22 mouse cellular contexts compared by ENCODE assay signal in genomic region chr6:52817203-52817874, GRCm38 (mm10).
DNase-seq lines count a peak whose midpoint lies in the region; ATAC-seq and TF ChIP-seq lines count a peak whose summit lies in the region.
"Had no signal": no experiment of that assay in that cellular context is flagged by ENCODE, and none has a peak within 500 bp of the region (broad histone marks: within the 10 kb centered on the region; RNA-seq: fewer than 3 reads in every experiment).

No protein-coding gene starts in this region.

- no peaks in the 10 kb centered on the region for H3K36me3 ChIP-seq in limb, embryonic 12.5 days
- no peaks in the 10 kb centered on the region for H3K36me3 ChIP-seq in limb, embryonic 10.5 days
- no peaks in the 10 kb centered on the region for H3K36me3 ChIP-seq in myocyte (ENCODE audit: control insufficient read depth, insufficient read depth)
- H3K36me3 ChIP-seq: embryonic facial prominence, embryonic 12.5 days; hindbrain, embryonic 13.5 days; stomach, embryonic 15.5 days had no signal

- H3ac ChIP-seq in myocyte (ENCODE audit: control insufficient read depth, insufficient read length) = no peak overlapping the region

- no peak overlapping the region for H3K4me2 ChIP-seq in limb, embryonic 12.5 days
- H3K4me2 ChIP-seq in myocyte (ENCODE audit: low read depth) = peak overlapping the region; percentile 70
- H3K4me2 ChIP-seq: embryonic facial prominence, embryonic 12.5 days; heart, embryonic 11.5 days; hindbrain, embryonic 13.5 days; midbrain, embryonic 11.5 days; stomach, embryonic 15.5 days had no signal

- H3K9ac ChIP-seq in limb, embryonic 12.5 days (replicated peaks) = no peak overlapping the region
- H3K9ac ChIP-seq: embryonic facial prominence, embryonic 12.5 days; forebrain, postnatal 0 days; hindbrain, embryonic 13.5 days; stomach, embryonic 15.5 days had no signal

- TF ChIP-seq POLR2A in myocyte (IDR thresholded peaks at IDR 0.05; ENCODE audit: insufficient read length, low read depth) = no peak

- peak overlapping the region; percentile 57; the same call in 1 of the 2 replicates for H3K27ac ChIP-seq in limb, embryonic 12.5 days
- no peak overlapping the region for H3K27ac ChIP-seq in limb, embryonic 10.5 days
- H3K27ac ChIP-seq: embryonic facial prominence, embryonic 12.5 days; hindbrain, embryonic 13.5 days; macrophage; stomach, embryonic 15.5 days had no signal

- H3K79me2 ChIP-seq in myocyte (ENCODE audit: control insufficient read depth, insufficient read depth) = no peaks in the 10 kb centered on the region

- no peaks in the 10 kb centered on the region; the same call in 1 of the 2 replicates for H3K27me3 ChIP-seq in limb, embryonic 12.5 days
- H3K27me3 ChIP-seq in limb, embryonic 10.5 days (ENCODE audit: low read depth, poor library complexity, severe bottlenecking) = peaks cover 14% of the 10 kb centered on the region; the same call in 1 of the 2 replicates
- no peaks in the 10 kb centered on the region for H3K27me3 ChIP-seq in myocyte (ENCODE audit: control insufficient read depth, insufficient read depth, insufficient read length)
- H3K27me3 ChIP-seq: embryonic facial prominence, embryonic 12.5 days; hindbrain, embryonic 13.5 days; Patski; stomach, embryonic 15.5 days had no signal

- no peaks in the 10 kb centered on the region for H3K9me3 ChIP-seq in limb, embryonic 12.5 days
- H3K9me3 ChIP-seq in limb, embryonic 10.5 days (replicated peaks) = no peaks in the 10 kb centered on the region
- H3K9me3 ChIP-seq: embryonic facial prominence, embryonic 12.5 days; hindbrain, embryonic 13.5 days; stomach, embryonic 15.5 days had no signal

- DNase-seq in CD4-positive, CD25-positive, alpha-beta regulatory T cell, adult 2 months (ENCODE audit: low read depth, low spot score) = peak; percentile 8
- DNase-seq in limb, embryonic 10.5 days (ENCODE audit: low spot score) = no peak
- peak; percentile 52 to 63 for DNase-seq in thymus, postnatal 36 days
- no peak for DNase-seq in layer of hippocampus, postnatal 10 days (ENCODE audit: low spot score in 2 of 2)
- DNase-seq in embryo, embryonic 10.5 days (ENCODE audit: low spot score) = no peak
- DNase-seq: cerebellum, adult 11-12 months; cerebellum, postnatal 10 days; forebrain, postnatal 0 days; kidney, adult 18-20 months; kidney, postnatal 10 days; left cerebral cortex, postnatal 4 days had no signal

- H3K4me1 ChIP-seq in limb, embryonic 12.5 days (replicated peaks) = peaks cover 22% of the 10 kb centered on the region
- H3K4me1 ChIP-seq in limb, embryonic 10.5 days = peaks cover 34% of the 10 kb centered on the region
- H3K4me1 ChIP-seq: stomach, embryonic 15.5 days had no signal

- H3K4me3 ChIP-seq in limb, embryonic 12.5 days (replicated peaks) = no peak overlapping the region
- H3K4me3 ChIP-seq in limb, embryonic 10.5 days = no peak overlapping the region
- no peak overlapping the region for H3K4me3 ChIP-seq in myocyte
- H3K4me3 ChIP-seq: embryonic facial prominence, embryonic 12.5 days; hindbrain, embryonic 13.5 days; stomach, embryonic 15.5 days had no signal

- ATAC-seq in CD4-positive, CD25-positive, alpha-beta regulatory T cell, adult 4 months = no peak
- no peak for ATAC-seq in limb, embryonic 12.5 days (ENCODE audit: insufficient number of reproducible peaks, insufficient read depth, low FRiP score, low TSS enrichment, low read depth)
- ATAC-seq: forebrain, postnatal 0 days; lung, postnatal 0 days; Patski had no signal

- 78% methylated on average over 10 of the region's 10 CpGs for WGBS in limb, embryonic 12.5 days
- 85% methylated on average over 10 of the region's 10 CpGs for WGBS in limb, embryonic 10.5 days

TF ChIP-seq in myocyte, 11 proteins besides CTCF, POLR2A, EP300 and RAD21:
- TF ChIP-seq SRF (IDR thresholded peaks at IDR 0.05; ENCODE audit: control insufficient read depth, insufficient read length, low read depth) = no peak
- peak; percentile 28 for TF ChIP-seq TCF3 (IDR thresholded peaks at IDR 0.05; ENCODE audit: insufficient read length, low read depth)
- TF ChIP-seq MYOD1 (IDR thresholded peaks at IDR 0.05; ENCODE audit: control insufficient read depth in 1 of 3, insufficient read length in 2 of 3, low read depth in 2 of 3) = peak; percentile 19 to 95 (median 88)
- TF ChIP-seq MYOG (IDR thresholded peaks at IDR 0.05; ENCODE audit: control insufficient read depth in 1 of 3, insufficient read depth in 1 of 3, insufficient read length in 2 of 3, low read depth in 2 of 3) = peak in 2 of 3 experiments; percentile 41 to 61
- TF ChIP-seq REST (IDR thresholded peaks at IDR 0.05; ENCODE audit: insufficient read depth, insufficient read length) = no peak
- TF ChIP-seq TCF12 (IDR thresholded peaks at IDR 0.05; ENCODE audit: insufficient read depth, poor library complexity, severe bottlenecking) = peak; percentile 82

Comparison
In these comparisons a context has a peak if more than half of its experiments do, and no peak if none do; other contexts are left out.
1. DNase-seq: peak in CD4-positive, CD25-positive, alpha-beta regulatory T cell, adult 2 months (single experiment) and thymus, postnatal 36 days (2 of 2); none in limb, embryonic 10.5 days (single experiment), layer of hippocampus, postnatal 10 days (0 of 2) and embryo, embryonic 10.5 days (single experiment).